Mouse (Mus musculus) heart, embryonic 12.5 days (tissue): ENCODE measurements around the gene Adarb1. TPM values are rescaled to one million over a fixed set of nuclear protein-coding genes. Genes with fewer than 3 reads are reported as not detected.
A peak's percentile ranks its signal among the peaks of the same experiment; 100 is the strongest.

Experiments
- ATAC-seq: fragments of 200-750 bp; cut with Nextera tagmentation; 2 replicates; pipeline ENCODE4 v1.8.0; 2017; ENCODE audit warnings: moderate TSS enrichment, moderate library complexity; ENCODE audit not compliant: insufficient number of reproducible peaks, low FRiP score
- H3K27ac ChIP-seq: fragments of 300-500 bp; sonication (generic); 2 replicates; pipeline ENCODE4 v1.5.1; 2016; ENCODE audit warnings: mild to moderate bottlenecking, moderate library complexity; ENCODE audit not compliant: poor library complexity, severe bottlenecking
- H3K27me3 ChIP-seq: fragments of 300-500 bp; sonication (generic); replicated peaks from 2 replicates; pipeline ENCODE4 v1.6.1; 2016; ENCODE audit warnings: mild to moderate bottlenecking, moderate library complexity
- H3K36me3 ChIP-seq: fragments of 300-500 bp; sonication (generic); 2 replicates; pipeline ENCODE4 v1.6.1; 2016; ENCODE audit warnings: mild to moderate bottlenecking, moderate library complexity
- H3K4me1 ChIP-seq: fragments of 300-500 bp; sonication (generic); replicated peaks from 2 replicates; pipeline ENCODE4 v1.6.1; 2016; ENCODE audit warnings: mild to moderate bottlenecking
- H3K4me2 ChIP-seq: fragments of 300-500 bp; sonication (generic); 2 replicates; pipeline ENCODE4 v1.6.1; 2016; ENCODE audit warnings: mild to moderate bottlenecking, moderate library complexity
- H3K4me3 ChIP-seq: fragments of 300-500 bp; sonication (generic); 2 replicates; pipeline ENCODE4 v1.5.1; 2016; ENCODE audit warnings: mild to moderate bottlenecking
- H3K9ac ChIP-seq: fragments of 300-500 bp; sonication (generic); 2 replicates; pipeline ENCODE4 v1.6.1; 2016; ENCODE audit warnings: mild to moderate bottlenecking, moderate library complexity
- H3K9me3 ChIP-seq: fragments of 300-500 bp; sonication (generic); replicated peaks from 2 replicates; pipeline ENCODE4 v1.6.1; 2016; ENCODE audit warnings: mild to moderate bottlenecking, moderate library complexity
- WGBS: fragments of 180-500 bp; shearing (Covaris S2); methylation state at CpG from one replicate; pipeline ENCODE4 v1.1.7; 2016; 5-methylcytosine and 5-hydroxymethylcytosine counted together
- polyA plus RNA-seq: library from polyadenylated mRNA; unstranded; fragments of >200 nt; fragmentation: Nextera tagmentation; extraction: Ambion mirVana; gene quantifications from 2 replicates; pipeline ENCODE4 v1.2.1, GENCODE M21; 2016

The Adarb1 gene
- polyA plus RNA-seq, 1 experiment from 2014 or later, result 13.3 TPM

GRCm38 (mm10) chr10:77435343-77435742, 17.3 kb upstream of the Adarb1 start:
- no peaks in the 10 kb centered on the region for H3K27me3 ChIP-seq
- ATAC-seq, result no peak
- H3K4me2 ChIP-seq, result no peak overlapping the region
- peaks cover 19% of the 10 kb centered on the region for H3K4me1 ChIP-seq
- no peaks in the 10 kb centered on the region for H3K36me3 ChIP-seq
- H3K9ac ChIP-seq, result no peak overlapping the region
- H3K27ac ChIP-seq, result 0 out of 2 replicates have a peak overlapping the region, but pooled peaks have one; percentile 49
- H3K9me3 ChIP-seq, result no peaks in the 10 kb centered on the region
- no peak overlapping the region for H3K4me3 ChIP-seq
- 61% methylated on average over 4 of the region's 4 CpGs for WGBS

- no peak overlapping the region for H3K9ac ChIP-seq
- no peaks in the 10 kb centered on the region for H3K27me3 ChIP-seq
- no peaks in the 10 kb centered on the region for H3K9me3 ChIP-seq
- H3K4me3 ChIP-seq, result no peak overlapping the region
- 0 out of 2 replicates have a peak, but pooled peaks have one; percentile 42 for ATAC-seq
- H3K4me1 ChIP-seq, result peaks cover 18% of the 10 kb centered on the region
- 28% methylated on average over 18 of the region's 18 CpGs for WGBS
- H3K4me2 ChIP-seq, result peak overlapping the region; percentile 27
- H3K36me3 ChIP-seq, result no peaks in the 10 kb centered on the region
- peak overlapping the region; percentile 49 for H3K27ac ChIP-seq
Observed at GRCm38 (mm10) chr10:77434457-77435151, 16.5 kb upstream of the Adarb1 start.

GRCm38 (mm10) chr10:77434076-77434456, 16.0 kb upstream of the Adarb1 start:
- H3K9ac ChIP-seq, result no peak overlapping the region
- WGBS, result 33% methylated on average over 4 of the region's 4 CpGs
- no peaks in the 10 kb centered on the region for H3K9me3 ChIP-seq
- H3K27ac ChIP-seq, result peak overlapping the region; percentile 49
- ATAC-seq, result no peak
- H3K4me3 ChIP-seq, result no peak overlapping the region
- no peaks in the 10 kb centered on the region for H3K36me3 ChIP-seq
- H3K4me1 ChIP-seq, result peaks cover 19% of the 10 kb centered on the region
- no peaks in the 10 kb centered on the region for H3K27me3 ChIP-seq
- H3K4me2 ChIP-seq, result peak overlapping the region; percentile 27

- no peak for ATAC-seq
- no peak overlapping the region for H3K4me2 ChIP-seq
- peaks cover 30% of the 10 kb centered on the region for H3K4me1 ChIP-seq
- no peaks in the 10 kb centered on the region for H3K27me3 ChIP-seq
- no peaks in the 10 kb centered on the region for H3K9me3 ChIP-seq
- H3K9ac ChIP-seq, result no peak overlapping the region
- H3K27ac ChIP-seq, result no peak overlapping the region
- H3K4me3 ChIP-seq, result no peak overlapping the region
- no peaks in the 10 kb centered on the region for H3K36me3 ChIP-seq
Observed at GRCm38 (mm10) chr10:77430771-77431170, 12.7 kb upstream of the Adarb1 start.

GRCm38 (mm10) chr10:77429921-77430320, 11.9 kb upstream of the Adarb1 start:
- no peak overlapping the region for H3K27ac ChIP-seq
- no peaks in the 10 kb centered on the region for H3K27me3 ChIP-seq
- WGBS, result 86% methylated on average over 5 of the region's 5 CpGs
- no peak overlapping the region for H3K4me3 ChIP-seq
- H3K4me1 ChIP-seq, result peaks cover 21% of the 10 kb centered on the region
- H3K4me2 ChIP-seq, result no peak overlapping the region
- no peaks in the 10 kb centered on the region for H3K36me3 ChIP-seq
- H3K9ac ChIP-seq, result no peak overlapping the region
- ATAC-seq, result no peak
- H3K9me3 ChIP-seq, result no peaks in the 10 kb centered on the region

- Histone ChIP-seq H3K4me2 (no peak overlapping the region), H3K36me3 (no peaks in the 10 kb centered on the region), H3K4me1 (peaks cover 13% of the 10 kb centered on the region), H3K27me3 (no peaks in the 10 kb centered on the region), H3K4me3 (no peak overlapping the region), H3K27ac (peak overlapping the region; percentile 63), H3K9me3 (no peaks in the 10 kb centered on the region), H3K9ac (0 out of 2 replicates have a peak overlapping the region, but pooled peaks have one; percentile 22)
- WGBS, result 25% methylated on average over 2 of the region's 2 CpGs
- no peak for ATAC-seq
Observed at GRCm38 (mm10) chr10:77427610-77428009, 9.5 kb upstream of the Adarb1 start.

GRCm38 (mm10) chr10:77420190-77420589, 2.1 kb upstream of the Adarb1 start:
- H3K4me2 ChIP-seq, result no peak overlapping the region
- no peaks in the 10 kb centered on the region for H3K9me3 ChIP-seq
- H3K36me3 ChIP-seq, result no peaks in the 10 kb centered on the region
- ATAC-seq, result no peak
- H3K27me3 ChIP-seq, result no peaks in the 10 kb centered on the region; the same call in 1 of the 2 replicates
- H3K4me3 ChIP-seq, result no peak overlapping the region
- peaks cover 21% of the 10 kb centered on the region for H3K4me1 ChIP-seq
- H3K9ac ChIP-seq, result no peak overlapping the region
- H3K27ac ChIP-seq, result no peak overlapping the region
- whole genome bisulfite sequencing, result 95% methylated on average over 3 of the region's 3 CpGs

- Histone ChIP-seq H3K27ac (no peak overlapping the region), H3K27me3 (no peaks in the 10 kb centered on the region; the same call in 1 of the 2 replicates), H3K9me3 (no peaks in the 10 kb centered on the region), H3K4me1 (peaks cover 35% of the 10 kb centered on the region), H3K9ac (peak overlapping the region; percentile 87), H3K4me2 (peak overlapping the region; percentile 98), H3K4me3 (peak overlapping the region; percentile 89), H3K36me3 (no peaks in the 10 kb centered on the region)
- WGBS, result under 1% methylated on average over 62 of the region's 70 CpGs
- ATAC-seq, result peak; percentile 60
Observed at GRCm38 (mm10) chr10:77417240-77418102, 599 bp downstream of the Adarb1 start.

- Histone ChIP-seq H3K4me2 (peak overlapping the region; percentile 98), H3K36me3 (no peaks in the 10 kb centered on the region), H3K4me3 (peak overlapping the region; percentile 89), H3K4me1 (peaks cover 35% of the 10 kb centered on the region), H3K9ac (peak overlapping the region; percentile 87), H3K27me3 (no peaks in the 10 kb centered on the region; the same call in 1 of the 2 replicates), H3K27ac (no peak overlapping the region), H3K9me3 (no peaks in the 10 kb centered on the region)
- ATAC-seq, result no peak
- WGBS, result 9% methylated on average over 24 of the region's 24 CpGs
Observed at GRCm38 (mm10) chr10:77416666-77417239, 1.3 kb downstream of the Adarb1 start.

GRCm38 (mm10) chr10:77415867-77416266, 2.2 kb downstream of the Adarb1 start:
- Histone ChIP-seq H3K4me3 (no peak overlapping the region), H3K9me3 (no peaks in the 10 kb centered on the region), H3K36me3 (no peaks in the 10 kb centered on the region), H3K27ac (no peak overlapping the region), H3K4me1 (peaks cover 35% of the 10 kb centered on the region), H3K9ac (no peak overlapping the region), H3K4me2 (0 out of 2 replicates have a peak overlapping the region, but pooled peaks have one; percentile 24), H3K27me3 (no peaks in the 10 kb centered on the region; the same call in 1 of the 2 replicates)
- ATAC-seq, result no peak
- WGBS, result 75% methylated on average over 5 of the region's 5 CpGs

GRCm38 (mm10) chr10:77413791-77414190, 4.3 kb downstream of the Adarb1 start:
- whole genome bisulfite sequencing, result 68% methylated on average over 2 of the region's 2 CpGs
- Histone ChIP-seq H3K27ac (no peak overlapping the region), H3K4me2 (no peak overlapping the region), H3K9ac (peak overlapping the region; percentile 40; the same call in 1 of the 2 replicates), H3K9me3 (no peaks in the 10 kb centered on the region), H3K27me3 (no peaks in the 10 kb centered on the region; the same call in 1 of the 2 replicates), H3K4me1 (peaks cover 31% of the 10 kb centered on the region), H3K36me3 (no peaks in the 10 kb centered on the region), H3K4me3 (no peak overlapping the region)
- ATAC-seq, result no peak
